Mouse (Mus musculus): ENCODE measurements around the gene 2210408I21Rik.

The 2210408I21Rik gene

DNA sequence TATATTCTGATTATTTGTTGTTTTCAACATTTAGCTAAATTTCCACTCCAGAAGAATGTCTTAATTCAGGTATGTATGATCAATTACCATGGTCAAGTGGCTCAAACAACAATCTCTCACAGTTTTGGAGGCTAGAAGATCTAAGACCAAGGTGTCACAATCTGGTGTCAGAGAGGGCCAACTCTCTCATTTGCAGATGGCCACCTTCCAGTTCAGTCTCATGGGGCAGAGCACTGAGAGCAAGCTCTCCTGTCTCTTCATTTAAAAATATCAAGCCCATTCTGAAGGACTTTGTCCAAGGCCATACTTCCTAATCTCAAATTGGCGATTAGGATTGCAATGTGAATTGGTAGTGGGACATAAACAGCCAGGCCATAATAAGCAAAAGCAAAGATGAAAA lies 378.7 kb downstream of the 2210408I21Rik start:
- DNase-seq, result no peak

DNA sequence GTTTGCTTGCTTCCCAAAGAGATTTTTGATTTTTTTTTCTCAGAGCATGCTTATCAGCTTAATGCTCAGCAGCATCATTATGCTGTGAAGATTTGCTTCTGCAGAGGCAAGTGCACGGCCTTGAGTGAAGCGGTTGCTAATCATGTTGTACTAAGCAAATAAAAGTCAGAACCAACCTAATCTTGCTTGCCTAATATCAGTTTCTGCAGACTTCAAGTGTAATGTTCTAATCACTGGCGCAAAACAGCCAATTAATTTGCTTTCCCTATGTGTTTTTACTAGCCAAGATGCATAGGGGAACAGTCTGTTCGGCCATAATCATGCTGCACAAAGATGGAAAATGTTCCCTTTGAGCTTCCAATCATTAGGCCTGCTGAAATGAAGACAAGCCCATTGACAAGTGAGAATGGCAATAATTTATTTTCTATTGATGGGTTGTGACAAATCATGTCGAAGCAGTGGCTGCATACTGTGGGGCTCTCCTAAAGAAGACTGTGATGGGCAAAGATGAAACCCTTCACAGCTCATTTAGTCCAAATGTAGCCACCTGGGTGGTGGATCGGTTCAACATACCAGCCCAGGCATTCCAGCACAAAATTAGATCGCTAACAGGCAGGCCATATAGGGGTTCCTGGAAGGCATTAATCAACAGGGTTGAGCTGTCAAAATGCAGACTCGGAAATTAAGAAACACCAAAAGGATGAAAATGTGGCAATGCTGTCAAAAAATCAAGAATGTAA lies 393.8 kb downstream of the 2210408I21Rik start:
- no peak for DNase-seq

DNA sequence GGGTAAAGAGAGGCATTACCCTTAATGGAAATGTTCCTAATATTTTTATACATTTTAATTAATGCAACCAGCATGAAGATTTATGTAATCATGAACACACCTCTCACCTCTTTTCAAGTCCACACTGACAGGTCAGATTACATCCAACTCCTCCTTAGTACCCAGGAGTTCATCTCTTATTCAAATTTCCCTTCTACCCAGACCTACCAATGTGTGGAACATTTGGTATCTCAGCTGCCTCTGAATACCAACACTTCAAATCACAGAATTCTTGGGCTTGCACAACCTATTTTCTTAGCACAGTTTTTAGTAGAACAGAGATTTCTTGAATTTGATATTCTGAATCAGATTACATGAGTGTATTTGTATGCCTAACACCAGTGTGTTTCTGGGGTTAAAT lies 394.4 kb downstream of the 2210408I21Rik start:
- DNase-seq, result no peak

DNA sequence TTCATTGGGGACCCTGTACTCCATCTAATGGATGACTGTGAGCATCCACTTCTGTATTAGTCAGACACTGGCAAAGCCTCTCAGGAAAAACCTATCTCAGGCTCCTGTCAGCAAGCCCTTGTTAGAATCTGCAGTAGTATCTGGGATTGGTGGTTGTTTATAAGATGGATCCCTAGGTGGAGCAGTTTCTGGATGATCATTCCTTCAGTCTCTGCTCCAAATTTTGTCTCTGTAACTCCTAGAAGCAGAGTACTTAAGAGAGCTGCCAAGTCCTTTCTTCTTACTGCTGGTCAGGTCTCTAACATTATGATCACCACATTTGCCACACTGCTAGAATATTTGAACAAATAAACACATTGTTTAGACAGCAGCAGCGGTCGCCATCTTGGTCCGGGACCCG lies 402.1 kb downstream of the 2210408I21Rik start:
- no peak for DNase-seq

DNA sequence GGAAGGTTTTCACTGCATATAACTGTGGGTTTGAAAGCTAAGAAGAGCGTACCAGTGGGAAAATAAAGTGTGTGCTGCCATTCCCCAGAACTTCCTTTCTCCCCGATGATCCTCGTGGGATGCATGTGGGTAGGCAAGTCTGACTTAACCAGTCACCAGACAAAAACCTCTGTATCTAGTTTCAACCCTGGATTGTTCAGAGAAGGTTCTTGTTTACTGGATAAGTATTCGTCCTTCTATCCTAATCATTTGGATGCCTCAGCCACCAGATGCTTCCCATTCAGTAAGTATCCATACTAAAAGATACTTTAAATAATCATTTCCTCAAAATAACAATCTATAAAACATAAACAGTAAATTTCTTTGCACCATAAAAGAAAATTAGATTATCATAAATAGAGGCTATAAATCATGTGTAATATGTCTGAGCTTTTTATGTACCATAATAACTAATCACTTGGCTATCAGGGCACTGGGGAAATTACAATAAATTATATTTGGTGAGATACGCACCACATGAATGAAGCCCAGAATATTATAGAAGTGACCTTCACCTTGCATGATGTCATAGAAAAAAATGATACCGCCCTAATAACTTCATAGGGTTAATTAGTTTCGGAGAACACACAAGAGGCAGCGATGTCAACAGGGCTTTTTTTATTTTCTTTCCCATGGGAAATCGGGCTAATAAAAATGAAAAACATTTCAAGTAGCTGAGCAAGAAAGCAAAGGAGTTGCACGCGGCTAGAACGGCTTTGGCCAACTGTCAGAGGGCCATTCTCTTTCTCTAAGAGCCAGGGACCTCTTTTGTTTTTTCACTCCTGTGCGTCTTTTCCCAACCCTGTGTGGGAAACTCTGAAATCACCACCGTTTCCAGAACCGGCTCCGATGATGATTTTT lies 412.4 kb downstream of the 2210408I21Rik start:
- DNase-seq, result no peak

DNA sequence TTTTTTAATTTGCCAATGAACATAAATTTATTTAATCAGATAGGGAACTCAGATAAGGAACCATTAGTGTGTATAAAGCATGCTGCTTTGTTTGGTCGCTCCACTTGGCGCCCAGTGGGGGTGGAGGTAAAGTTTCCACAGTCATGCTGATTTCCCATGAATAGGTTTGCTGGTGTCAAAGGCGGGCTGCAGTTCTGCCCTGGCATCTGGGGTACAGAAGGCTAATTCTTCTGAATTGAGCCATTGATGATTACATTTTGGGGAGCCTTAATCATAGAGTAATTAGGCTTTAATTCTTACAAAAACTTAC lies 413.0 kb downstream of the 2210408I21Rik start:
- DNase-seq, result no peak

DNA sequence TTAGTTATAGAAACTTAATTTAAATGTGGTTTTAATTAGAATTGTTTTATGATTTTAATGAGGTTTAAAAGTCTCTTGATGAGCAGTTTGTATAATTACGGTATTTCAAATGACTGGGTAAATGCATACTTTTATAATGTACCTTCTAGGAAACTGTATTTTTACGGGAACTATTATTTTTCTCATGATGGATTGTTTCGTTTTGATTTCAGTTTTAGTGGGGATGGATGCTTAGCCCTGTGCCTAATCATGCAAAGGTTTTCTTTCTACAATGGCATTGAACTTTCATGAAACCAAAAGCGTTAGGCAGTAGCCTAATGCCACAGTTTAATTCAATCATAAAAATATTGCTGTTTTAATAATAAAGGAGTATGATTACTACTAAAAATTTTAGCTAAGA lies 413.4 kb downstream of the 2210408I21Rik start:
- no peak for DNase-seq

DNA sequence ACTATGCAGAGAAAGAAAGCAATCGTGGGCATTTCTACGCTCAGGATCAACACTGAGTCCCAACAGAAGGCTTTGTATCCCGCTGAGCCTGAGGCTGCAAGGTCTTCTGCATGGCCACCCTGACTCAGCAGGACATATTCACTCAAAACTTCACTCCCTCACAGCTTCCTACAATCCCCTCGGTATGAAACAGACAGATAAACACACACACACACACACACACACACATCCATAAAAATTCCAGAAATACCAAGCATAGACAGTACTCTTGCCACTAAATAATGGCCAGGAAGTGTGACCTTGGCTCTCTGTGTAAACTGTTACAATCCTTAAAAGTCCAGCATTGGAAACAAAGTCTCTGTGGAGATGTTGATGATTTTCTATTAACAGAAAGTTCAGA lies 458.7 kb downstream of the 2210408I21Rik start:
- DNase-seq, result no peak

DNA sequence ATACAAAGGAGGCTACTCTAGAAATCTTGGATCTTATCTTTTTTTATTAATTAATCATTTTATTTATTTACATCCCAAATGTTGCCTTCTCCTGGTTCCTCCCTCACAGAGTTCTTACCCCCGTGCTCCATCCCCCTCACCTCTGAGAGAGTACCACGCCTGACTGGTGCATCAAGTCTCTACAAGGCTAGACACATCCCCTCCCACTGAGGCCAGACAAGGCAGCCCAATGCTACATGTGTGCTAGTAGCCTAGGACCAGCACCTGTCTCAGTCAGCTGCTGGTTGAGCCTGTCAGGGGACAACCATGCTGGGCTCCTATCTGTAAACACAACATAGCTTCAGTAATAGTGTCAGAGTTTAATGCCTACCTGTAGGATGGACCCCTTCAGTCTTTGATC lies 480.0 kb downstream of the 2210408I21Rik start:
- no peak for DNase-seq
